Comparison of ENCODE assay signal across 15 mouse cellular contexts in the genomic region with DNA sequence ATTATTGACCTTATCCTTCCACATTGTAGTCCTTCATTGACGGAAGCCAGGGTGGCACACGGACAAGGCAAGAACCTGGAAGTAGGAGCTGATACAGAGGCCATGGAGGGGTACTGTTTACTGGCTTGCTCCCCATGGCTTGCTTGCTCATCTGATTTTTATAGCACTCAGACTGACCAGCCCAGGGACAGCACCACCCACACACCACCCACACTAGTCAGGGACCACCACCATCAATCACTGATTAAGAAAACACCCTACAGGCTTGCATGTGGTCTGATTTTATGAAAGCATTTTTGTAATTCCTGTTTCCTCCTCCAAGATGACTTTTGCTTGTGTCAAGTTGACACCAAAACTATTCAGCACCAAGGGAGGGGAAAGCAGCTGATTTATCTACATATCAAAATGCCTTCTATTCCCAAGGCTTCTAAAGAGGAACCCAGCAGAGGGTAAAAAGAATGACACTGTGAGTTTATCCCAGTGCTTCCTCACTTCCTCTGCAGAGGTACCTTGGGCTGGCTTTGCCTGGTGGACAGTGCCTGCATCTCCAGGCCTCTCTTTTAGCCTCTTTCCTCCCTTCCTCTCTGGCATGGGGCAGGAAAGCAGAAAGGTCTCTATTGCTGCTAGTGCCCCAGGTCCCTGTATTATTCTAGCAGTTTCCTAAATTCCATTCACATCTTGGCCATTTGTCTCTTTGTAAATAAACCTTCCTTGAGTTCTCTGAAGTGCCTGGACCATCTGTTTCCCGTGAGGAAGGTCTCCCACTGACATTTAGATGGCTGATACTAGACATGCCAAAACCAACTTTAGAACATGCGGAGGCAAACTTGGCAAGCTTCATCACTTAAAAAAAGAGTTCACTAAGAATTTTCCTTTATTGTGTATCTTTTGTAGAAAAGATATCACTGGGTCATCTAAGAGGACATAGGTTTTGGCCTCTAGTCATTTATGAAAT.
DNase-seq lines count a peak whose midpoint lies in the region; ATAC-seq and TF ChIP-seq lines count a peak whose summit lies in the region.
"Had no signal": no experiment of that assay in that cellular context is flagged by ENCODE, and none has a peak within 500 bp of the region (broad histone marks: within the 10 kb centered on the region; RNA-seq: fewer than 3 reads in every experiment).

No protein-coding gene starts in this region.

- no peak for TF ChIP-seq CTCF in heart, adult 2 months (IDR thresholded peaks at IDR 0.05)
- no peak for TF ChIP-seq CTCF in thymus, adult 2 months (IDR thresholded peaks at IDR 0.05; ENCODE audit: borderline replicate concordance, control insufficient read depth, extremely low read depth, insufficient read depth, low read length, poor library complexity)

- H3K4me3 ChIP-seq in heart, embryonic 13.5 days, result no peak overlapping the region
- H3K4me3 ChIP-seq in heart, adult 2 months, result no peak overlapping the region
- H3K4me3 ChIP-seq in thymus, adult 2 months (ENCODE audit: control insufficient read depth, insufficient read depth, low read length), result no peak overlapping the region
- H3K4me3 ChIP-seq: embryonic facial prominence, embryonic 13.5 days; layer of hippocampus, adult 2 months; liver, embryonic 12.5 days; neural tube, embryonic 12.5 days had no signal

- H3K9me3 ChIP-seq in heart, embryonic 13.5 days, result no peaks in the 10 kb centered on the region
- H3K9me3 ChIP-seq: embryonic facial prominence, embryonic 13.5 days; liver, embryonic 12.5 days; neural tube, embryonic 12.5 days had no signal

- peaks cover 18% of the 10 kb centered on the region; the same call in 1 of the 2 replicates for H3K4me1 ChIP-seq in heart, embryonic 13.5 days
- H3K4me1 ChIP-seq in heart, adult 2 months (ENCODE audit: control insufficient read depth, insufficient read depth, low read length), result no peaks in the 10 kb centered on the region
- no peaks in the 10 kb centered on the region; the same call in 1 of the 2 replicates for H3K4me1 ChIP-seq in thymus, adult 2 months (replicated peaks; ENCODE audit: control insufficient read depth, insufficient read depth, low read length)
- H3K4me1 ChIP-seq: liver, embryonic 12.5 days; neural tube, embryonic 12.5 days had no signal

- no peaks in the 10 kb centered on the region for H3K79me2 ChIP-seq in heart, adult 2 months (replicated peaks; ENCODE audit: control insufficient read depth, insufficient read depth, low read length)

- H3K36me3 ChIP-seq in heart, embryonic 13.5 days, result no peaks in the 10 kb centered on the region
- H3K36me3 ChIP-seq in heart, adult 2 months (ENCODE audit: control insufficient read depth, insufficient read depth, low read length), result no peaks in the 10 kb centered on the region
- H3K36me3 ChIP-seq in thymus, adult 2 months (ENCODE audit: control insufficient read depth, insufficient read depth, low read length), result no peaks in the 10 kb centered on the region
- H3K36me3 ChIP-seq: embryonic facial prominence, embryonic 13.5 days; liver, embryonic 12.5 days; neural tube, embryonic 12.5 days had no signal

- intact Hi-C loops in heart, adult 2 months (cut with DNase I), result no loop called here

- no peak for DNase-seq in heart, adult 2 months
- DNase-seq in 3T3-L1 (ENCODE audit: low read depth, low spot score) (peak; percentile 18), ZHBTc4 (ENCODE audit: low read depth, low spot score) (peak; percentile 8)
- peak; percentile 46 for DNase-seq in kidney, adult 9 months
- DNase-seq in urinary bladder, adult 18-20 months (ENCODE audit: low spot score in 2 of 2), result no peak
- DNase-seq in thymus, adult 2 months, result no peak

- no peak for TF ChIP-seq EP300 in heart, adult 2 months (IDR thresholded peaks at IDR 0.05; ENCODE audit: insufficient read depth, low read depth, low read length)

- WGBS in heart, embryonic 13.5 days, result 54% methylated on average over 4 of the region's 4 CpGs
- 57% methylated on average over 4 of the region's 4 CpGs for WGBS in heart, adult 2 months
- 87% methylated on average over 4 of the region's 4 CpGs for WGBS in thymus, adult 2 months

- no peak overlapping the region for H3K9ac ChIP-seq in heart, embryonic 13.5 days
- no peak overlapping the region for H3K9ac ChIP-seq in heart, adult 2 months (ENCODE audit: low read depth, low read length)
- H3K9ac ChIP-seq: embryonic facial prominence, embryonic 13.5 days; hindbrain, embryonic 14.5 days; liver, embryonic 12.5 days; neural tube, embryonic 12.5 days had no signal

- peak overlapping the region; percentile 20; the same call in 1 of the 2 replicates for H3K27ac ChIP-seq in heart, embryonic 13.5 days (replicated peaks)
- no peak overlapping the region for H3K27ac ChIP-seq in heart, adult 2 months
- H3K27ac ChIP-seq in thymus, adult 2 months (ENCODE audit: control insufficient read depth, insufficient read depth, low read length), result no peak overlapping the region
- H3K27ac ChIP-seq: embryonic facial prominence, embryonic 13.5 days; hindbrain, embryonic 14.5 days; layer of hippocampus, adult 2 months; liver, embryonic 12.5 days; neural tube, embryonic 12.5 days had no signal

- ATAC-seq in heart, embryonic 13.5 days (ENCODE audit: extremely low read depth, insufficient number of reproducible peaks, low FRiP score, low TSS enrichment), result 0 out of 2 replicates have a peak, but pooled peaks have one; percentile 42
- no peak for ATAC-seq in megakaryocyte progenitor cell, adult 5-6 weeks (replicated peaks; ENCODE audit: poor library complexity)
- ATAC-seq: activated CD4-positive, CD25-positive, alpha-beta regulatory T cell, adult 4 months; forebrain, embryonic 16.5 days; liver, embryonic 12.5 days had no signal

- no peak overlapping the region for H3K4me2 ChIP-seq in heart, embryonic 13.5 days
- H3K4me2 ChIP-seq: embryonic facial prominence, embryonic 13.5 days; hindbrain, embryonic 14.5 days; liver, embryonic 12.5 days; neural tube, embryonic 12.5 days had no signal

- H3K27me3 ChIP-seq in heart, embryonic 13.5 days (replicated peaks), result no peaks in the 10 kb centered on the region
- no peaks in the 10 kb centered on the region for H3K27me3 ChIP-seq in heart, adult 2 months (ENCODE audit: control insufficient read depth, insufficient read depth, low read length)
- no peaks in the 10 kb centered on the region for H3K27me3 ChIP-seq in thymus, adult 2 months (ENCODE audit: control insufficient read depth, insufficient read depth, low read length)
- H3K27me3 ChIP-seq: embryonic facial prominence, embryonic 13.5 days; liver, embryonic 12.5 days; neural tube, embryonic 12.5 days had no signal

- TF ChIP-seq POLR2A in heart, adult 2 months (IDR thresholded peaks at IDR 0.05; ENCODE audit: insufficient read depth, low read depth, low read length), result no peak
- no peak for TF ChIP-seq POLR2A in thymus, adult 2 months (IDR thresholded peaks at IDR 0.05; ENCODE audit: control insufficient read depth, extremely low read depth, insufficient read depth, low read length, poor library complexity)

Comparison
In these comparisons a context has a peak if more than half of its experiments do, and no peak if none do; other contexts are left out.
1. DNase-seq: peak in 3T3-L1 (single experiment), ZHBTc4 (single experiment) and kidney, adult 9 months (single experiment); none in heart, adult 2 months (0 of 2), urinary bladder, adult 18-20 months (0 of 2) and thymus, adult 2 months (single experiment).